Mouse (Mus musculus): ENCODE results near the gene Lsm10. TPM values are rescaled to one million over a fixed set of nuclear protein-coding genes. Genes with fewer than 3 reads are reported as not detected.

Gene Lsm10
- polyA plus RNA-seq, 1 experiment from 2014 or later = 55.1 TPM

GRCm38 (mm10) chr4:126115411-126115810 lies 19.0 kb downstream of the Lsm10 start:
- Histone ChIP-seq H3K4me1 (peaks cover 29% of the 10 kb centered on the region), H3K27ac (no peak overlapping the region), H3K4me3 (no peak overlapping the region), H3K9me3 (no peaks in the 10 kb centered on the region), H3K27me3 (ENCODE audit: poor library complexity, severe bottlenecking) (no peaks in the 10 kb centered on the region), H3K36me3 (replicated peaks) (peaks cover 20% of the 10 kb centered on the region)
- WGBS = 90% methylated on average over 9 of the region's 9 CpGs
- DNase-seq (ENCODE audit: extremely low spot score, low spot score) = no peak

GRCm38 (mm10) chr4:126115871-126116521 lies 19.6 kb downstream of the Lsm10 start:
- no peak for DNase-seq (ENCODE audit: extremely low spot score, low spot score)
- peaks cover 25% of the 10 kb centered on the region for H3K36me3 ChIP-seq (replicated peaks)
- H3K27ac ChIP-seq = no peak overlapping the region
- 82% methylated on average over 6 of the region's 6 CpGs for WGBS
- peaks cover 23% of the 10 kb centered on the region for H3K4me1 ChIP-seq
- no peak overlapping the region for H3K4me3 ChIP-seq
- H3K27me3 ChIP-seq (ENCODE audit: poor library complexity, severe bottlenecking) = no peaks in the 10 kb centered on the region
- peaks cover under 1% of the 10 kb centered on the region; the same call in 1 of the 2 replicates for H3K9me3 ChIP-seq

GRCm38 (mm10) chr4:126117116-126117515 lies 20.7 kb downstream of the Lsm10 start:
- H3K27me3 ChIP-seq (ENCODE audit: poor library complexity, severe bottlenecking) = no peaks in the 10 kb centered on the region
- H3K27ac ChIP-seq = no peak overlapping the region
- peaks cover 36% of the 10 kb centered on the region for H3K36me3 ChIP-seq (replicated peaks)
- peaks cover 12% of the 10 kb centered on the region for H3K9me3 ChIP-seq
- H3K4me3 ChIP-seq = no peak overlapping the region
- DNase-seq (ENCODE audit: extremely low spot score, low spot score) = no peak
- peaks cover 15% of the 10 kb centered on the region for H3K4me1 ChIP-seq
- WGBS = 89% methylated on average over 8 of the region's 8 CpGs

GRCm38 (mm10) chr4:126118651-126119050 lies 22.2 kb downstream of the Lsm10 start:
- no peak for DNase-seq (ENCODE audit: extremely low spot score, low spot score)
- no peak overlapping the region for H3K4me3 ChIP-seq
- WGBS = 96% methylated on average over 4 of the region's 4 CpGs
- H3K36me3 ChIP-seq (replicated peaks) = peaks cover 42% of the 10 kb centered on the region
- H3K9me3 ChIP-seq = peaks cover 14% of the 10 kb centered on the region
- H3K4me1 ChIP-seq = peaks cover 11% of the 10 kb centered on the region
- H3K27ac ChIP-seq = no peak overlapping the region
- H3K27me3 ChIP-seq (ENCODE audit: poor library complexity, severe bottlenecking) = no peaks in the 10 kb centered on the region

GRCm38 (mm10) chr4:126119051-126119450 lies 22.6 kb downstream of the Lsm10 start:
- Histone ChIP-seq H3K27me3 (ENCODE audit: poor library complexity, severe bottlenecking) (no peaks in the 10 kb centered on the region), H3K27ac (no peak overlapping the region)
- 82% methylated on average over 1 of the region's 1 CpGs for WGBS

GRCm38 (mm10) chr4:126120052-126120451 lies 23.6 kb downstream of the Lsm10 start:
- Histone ChIP-seq H3K36me3 (replicated peaks) (peaks cover 54% of the 10 kb centered on the region), H3K27me3 (ENCODE audit: poor library complexity, severe bottlenecking) (no peaks in the 10 kb centered on the region), H3K9me3 (peaks cover 14% of the 10 kb centered on the region), H3K4me1 (peaks cover 7% of the 10 kb centered on the region), H3K27ac (no peak overlapping the region), H3K4me3 (no peak overlapping the region)
- WGBS = 90% methylated on average over 5 of the region's 5 CpGs
- no peak for DNase-seq (ENCODE audit: extremely low spot score, low spot score)

More at GRCm38 (mm10) chr4:126119051-126119450, 22.6 kb downstream of the Lsm10 start:
- Histone ChIP-seq H3K4me1 (peaks cover 7% of the 10 kb centered on the region), H3K9me3 (peaks cover 14% of the 10 kb centered on the region), H3K36me3 (replicated peaks) (peaks cover 45% of the 10 kb centered on the region), H3K4me3 (no peak overlapping the region)
- no peak for DNase-seq (ENCODE audit: extremely low spot score, low spot score)

GRCm38 (mm10) chr4:126120506-126120905 lies 24.1 kb downstream of the Lsm10 start:
- peaks cover 58% of the 10 kb centered on the region for H3K36me3 ChIP-seq (replicated peaks)
- H3K9me3 ChIP-seq = peaks cover 14% of the 10 kb centered on the region
- H3K4me1 ChIP-seq = peaks cover 7% of the 10 kb centered on the region
- H3K4me3 ChIP-seq = no peak overlapping the region
- H3K27me3 ChIP-seq (ENCODE audit: poor library complexity, severe bottlenecking) = no peaks in the 10 kb centered on the region
- DNase-seq (ENCODE audit: extremely low spot score, low spot score) = no peak
- H3K27ac ChIP-seq = no peak overlapping the region
- 98% methylated on average over 2 of the region's 2 CpGs for WGBS

GRCm38 (mm10) chr4:126123309-126124040 lies 27.1 kb downstream of the Lsm10 start:
- Histone ChIP-seq H3K9me3 (peaks cover 14% of the 10 kb centered on the region), H3K27ac (no peak overlapping the region), H3K4me3 (no peak overlapping the region), H3K4me1 (peaks cover 4% of the 10 kb centered on the region; the same call in 1 of the 2 replicates), H3K36me3 (replicated peaks) (peaks cover 77% of the 10 kb centered on the region), H3K27me3 (ENCODE audit: poor library complexity, severe bottlenecking) (no peaks in the 10 kb centered on the region)
- DNase-seq (ENCODE audit: extremely low spot score, low spot score) = no peak
- 92% methylated on average over 10 of the region's 10 CpGs for WGBS

GRCm38 (mm10) chr4:126130502-126130901 lies 34.1 kb downstream of the Lsm10 start:
- WGBS = 75% methylated on average over 11 of the region's 11 CpGs
- Histone ChIP-seq H3K27me3 (ENCODE audit: poor library complexity, severe bottlenecking) (no peaks in the 10 kb centered on the region), H3K4me1 (peaks cover 39% of the 10 kb centered on the region), H3K36me3 (replicated peaks) (peaks cover 90% of the 10 kb centered on the region), H3K9me3 (no peaks in the 10 kb centered on the region), H3K4me3 (no peak overlapping the region), H3K27ac (peak overlapping the region; percentile 30; the same call in 1 of the 2 replicates)
- no peak for DNase-seq (ENCODE audit: extremely low spot score, low spot score)

- H3K4me3 ChIP-seq = no peak overlapping the region
- 68% methylated on average over 10 of the region's 10 CpGs for whole genome bisulfite sequencing
- no peak for DNase-seq (ENCODE audit: extremely low spot score, low spot score)
- no peaks in the 10 kb centered on the region for H3K27me3 ChIP-seq (ENCODE audit: poor library complexity, severe bottlenecking)
- H3K9me3 ChIP-seq = no peaks in the 10 kb centered on the region
- H3K27ac ChIP-seq = peak overlapping the region; percentile 25
- H3K4me1 ChIP-seq = peaks cover 38% of the 10 kb centered on the region
- peaks cover 90% of the 10 kb centered on the region for H3K36me3 ChIP-seq (replicated peaks)
Measured at GRCm38 (mm10) chr4:126131290-126132121, 35.1 kb downstream of the Lsm10 start.

GRCm38 (mm10) chr4:126132636-126133264 lies 36.3 kb downstream of the Lsm10 start:
- Histone ChIP-seq H3K4me3 (no peak overlapping the region), H3K9me3 (no peaks in the 10 kb centered on the region), H3K4me1 (peaks cover 36% of the 10 kb centered on the region), H3K27me3 (ENCODE audit: poor library complexity, severe bottlenecking) (no peaks in the 10 kb centered on the region), H3K27ac (peak overlapping the region; percentile 25), H3K36me3 (replicated peaks) (peaks cover 88% of the 10 kb centered on the region)
- WGBS = 79% methylated on average over 6 of the region's 6 CpGs
- DNase-seq (ENCODE audit: extremely low spot score, low spot score) = no peak

- Histone ChIP-seq H3K27ac (no peak overlapping the region), H3K27me3 (ENCODE audit: poor library complexity, severe bottlenecking) (no peaks in the 10 kb centered on the region), H3K4me1 (peaks cover 36% of the 10 kb centered on the region), H3K4me3 (no peak overlapping the region), H3K9me3 (no peaks in the 10 kb centered on the region), H3K36me3 (replicated peaks) (peaks cover 88% of the 10 kb centered on the region)
- no peak for DNase-seq (ENCODE audit: extremely low spot score, low spot score)
- 94% methylated on average over 4 of the region's 4 CpGs for WGBS
Measured at GRCm38 (mm10) chr4:126134236-126134635, 37.8 kb downstream of the Lsm10 start.

Data from forebrain, embryonic 10.5 days (tissue).